In genomic region chr3:54914845-54915642, GRCm38 (mm10) we compare ENCODE assay signal across 7 mouse cellular contexts. TPM values are rescaled to one million over a fixed set of nuclear protein-coding genes. Genes with fewer than 3 reads are reported as not detected.
DNase-seq lines count a peak whose midpoint lies in the region; ATAC-seq lines count a peak whose summit lies in the region.

No protein-coding gene starts in this region.

- no peaks in the 10 kb centered on the region for H3K36me3 ChIP-seq in forebrain, embryonic 16.5 days (ENCODE audit: control insufficient read depth, insufficient read depth)
- H3K36me3 ChIP-seq in liver, embryonic 13.5 days = no peaks in the 10 kb centered on the region

- 0 out of 2 replicates have a peak, but pooled peaks cover 6% of the 10 kb centered on the region for H3K4me1 ChIP-seq in forebrain, embryonic 16.5 days (replicated peaks; ENCODE audit: control insufficient read depth, insufficient read depth, low read length)
- no peaks in the 10 kb centered on the region for H3K4me1 ChIP-seq in liver, embryonic 13.5 days (replicated peaks)

- H3K9me3 ChIP-seq in forebrain, embryonic 16.5 days (ENCODE audit: control insufficient read depth, low read length) = no peaks in the 10 kb centered on the region
- H3K9me3 ChIP-seq in liver, embryonic 13.5 days (replicated peaks) = no peaks in the 10 kb centered on the region

- peak overlapping the region; percentile 57 for H3K4me3 ChIP-seq in forebrain, embryonic 16.5 days (replicated peaks; ENCODE audit: low read length)
- peak overlapping the region; percentile 52 for H3K4me3 ChIP-seq in liver, embryonic 13.5 days (replicated peaks)

- peak; percentile 11 for DNase-seq in retina, embryonic 14.5 days (ENCODE audit: low spot score)
- no peak for DNase-seq in retina, postnatal 1 day
- DNase-seq in liver, embryonic 13.5 days = no peak
- peak; percentile 42 for DNase-seq in testis, postnatal 10 days (ENCODE audit: low spot score)
- DNase-seq in right cerebral cortex, postnatal 36 days (ENCODE audit: low spot score in 2 of 2) = no peak

- H3K9ac ChIP-seq in forebrain, embryonic 16.5 days (replicated peaks; ENCODE audit: low read depth, low read length) = peak overlapping the region; percentile 56
- H3K9ac ChIP-seq in liver, embryonic 13.5 days = 0 out of 2 replicates have a peak overlapping the region, but pooled peaks have one; percentile 22

- no peaks in the 10 kb centered on the region; the same call in 1 of the 2 replicates for H3K27me3 ChIP-seq in forebrain, embryonic 16.5 days (replicated peaks; ENCODE audit: control insufficient read depth, insufficient read depth, low read length)
- H3K27me3 ChIP-seq in liver, embryonic 13.5 days = peaks cover 23% of the 10 kb centered on the region

- no peak for ATAC-seq in forebrain, embryonic 16.5 days
- no peak for ATAC-seq in liver, embryonic 13.5 days (ENCODE audit: low read depth)
- no peak for ATAC-seq in megakaryocyte, adult 5-6 weeks (ENCODE audit: poor library complexity, severe bottlenecking)

- H3K27ac ChIP-seq in forebrain, embryonic 16.5 days (ENCODE audit: low read length) = no peak overlapping the region
- H3K27ac ChIP-seq in liver, embryonic 13.5 days = no peak overlapping the region

- peak overlapping the region; percentile 87 for H3K4me2 ChIP-seq in forebrain, embryonic 16.5 days (ENCODE audit: low read length)
- peak overlapping the region; percentile 43 for H3K4me2 ChIP-seq in liver, embryonic 13.5 days

- WGBS in forebrain, embryonic 16.5 days = 2% methylated on average over 31 of the region's 31 CpGs
- 3% methylated on average over 31 of the region's 31 CpGs for WGBS in liver, embryonic 13.5 days (ENCODE audit: insufficient replicate concordance)

RNA-seq across cellular contexts. Expression of gene Sertm1, which starts 0.6 kb away (rescaled TPM):
- polyA plus RNA-seq in forebrain, embryonic 16.5 days (2015; fragmentation: Nextera tagmentation; extraction: Ambion mirVana) = 1.3 and 1.8 TPM in 2 replicates
- polyA plus RNA-seq in liver, embryonic 13.5 days (2015; fragmentation: Nextera tagmentation; extraction: Ambion mirVana) = 0.48 and 0.52 TPM in 2 replicates
- total RNA-seq in megakaryocyte, adult 5-6 weeks (2015) = not detected in 2 replicates
- total RNA-seq in megakaryocyte, adult 5-6 weeks (2017) = not detected in 2 replicates

Comparison
In these comparisons a context has a peak if more than half of its experiments do, and no peak if none do; other contexts are left out.
1. DNase-seq: peak in retina, embryonic 14.5 days (single experiment) and testis, postnatal 10 days (single experiment); none in retina, postnatal 1 day (single experiment), liver, embryonic 13.5 days (single experiment) and right cerebral cortex, postnatal 36 days (0 of 2).